Mouse (Mus musculus) testis, adult 2 months (tissue): ENCODE data around the gene 1600014C10Rik.

ENCODE experiments used
- CTCF ChIP-seq: fragments of 200-500 bp; IDR thresholded peaks from 2 replicates; pipeline ENCODE4 v1.5.1; 2012; ENCODE audit warnings: low read depth, mild to moderate bottlenecking, inconsistent platforms, low read length, moderate library complexity; ENCODE audit not compliant: control insufficient read depth, insufficient read depth, insufficient replicate concordance
- POLR2A ChIP-seq: fragments of 200-500 bp; IDR thresholded peaks from 2 replicates; pipeline ENCODE4 v1.6.1; 2012; ENCODE audit warnings: low read depth, mild to moderate bottlenecking, inconsistent platforms, low read length, moderate library complexity; ENCODE audit not compliant: control insufficient read depth

DNA sequence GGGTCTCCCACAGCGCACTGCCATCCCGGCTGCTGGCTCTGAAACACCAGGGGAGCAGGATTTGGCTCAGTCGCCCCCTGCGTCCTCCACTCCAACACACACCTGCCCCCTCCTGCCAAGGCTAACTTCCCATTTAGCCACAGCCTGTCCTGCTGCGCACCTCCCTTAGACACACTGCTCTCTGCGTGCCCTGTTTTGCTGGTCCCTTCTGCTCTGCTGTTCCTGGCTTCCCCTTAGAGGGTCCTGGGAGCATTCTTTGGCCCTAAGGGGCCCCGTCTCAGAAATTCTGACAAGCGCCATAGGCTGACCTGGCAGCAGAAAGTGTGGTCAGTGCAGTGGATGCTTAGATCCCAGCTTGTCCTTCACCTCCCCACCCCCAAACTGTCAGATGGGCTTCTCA lies 8.1 kb downstream of the 1600014C10Rik start:
- TF ChIP-seq CTCF, result no peak
- no peak for TF ChIP-seq POLR2A
